Mouse (Mus musculus) ES-Bruce4 (cell line): ENCODE measurements around the gene Atp5s.

Source experiments
- CTCF ChIP-seq: IDR thresholded peaks from one replicate; pipeline ENCODE4 v1.8.1; 2011; ENCODE audit warnings: low read depth, low read length
- EP300 ChIP-seq: IDR thresholded peaks from 2 replicates; pipeline ENCODE4 v1.6.1; 2011; ENCODE audit warnings: low read depth, low read length; ENCODE audit not compliant: insufficient read depth
- POLR2A ChIP-seq: IDR thresholded peaks from one replicate; pipeline ENCODE4 v1.8.1; 2011; ENCODE audit warnings: low read length; ENCODE audit not compliant: insufficient read depth

DNA sequence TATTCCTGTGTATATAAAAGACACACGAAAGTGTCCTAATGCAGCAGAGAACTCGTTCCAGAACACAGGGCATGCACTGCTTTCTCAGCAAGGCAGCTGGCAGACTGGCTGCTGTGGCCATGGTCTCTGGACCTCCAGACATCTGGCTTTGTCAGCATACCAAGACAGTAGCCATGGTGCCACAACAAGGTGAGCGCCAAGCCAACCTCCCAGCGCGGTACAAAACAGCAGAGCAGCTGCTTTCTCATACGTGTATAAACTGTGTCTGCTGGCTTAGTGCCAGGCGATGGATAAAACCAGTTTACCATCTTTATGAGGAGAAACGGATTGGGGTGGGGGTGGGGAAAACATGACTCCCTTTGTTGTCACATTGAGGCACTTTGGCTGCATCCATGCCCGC lies 40.8 kb downstream of the Atp5s start:
- no peak for TF ChIP-seq CTCF
- TF ChIP-seq EP300, result no peak
- no peak for TF ChIP-seq POLR2A
